Mouse (Mus musculus): ENCODE measurements around the gene Nelfb. TPM values are rescaled to one million over a fixed set of nuclear protein-coding genes. Genes with fewer than 3 reads are reported as not detected.

Gene Nelfb
- total and polyA plus RNA-seq, 2 experiments, result 18.4 to 27.5 TPM

DNA sequence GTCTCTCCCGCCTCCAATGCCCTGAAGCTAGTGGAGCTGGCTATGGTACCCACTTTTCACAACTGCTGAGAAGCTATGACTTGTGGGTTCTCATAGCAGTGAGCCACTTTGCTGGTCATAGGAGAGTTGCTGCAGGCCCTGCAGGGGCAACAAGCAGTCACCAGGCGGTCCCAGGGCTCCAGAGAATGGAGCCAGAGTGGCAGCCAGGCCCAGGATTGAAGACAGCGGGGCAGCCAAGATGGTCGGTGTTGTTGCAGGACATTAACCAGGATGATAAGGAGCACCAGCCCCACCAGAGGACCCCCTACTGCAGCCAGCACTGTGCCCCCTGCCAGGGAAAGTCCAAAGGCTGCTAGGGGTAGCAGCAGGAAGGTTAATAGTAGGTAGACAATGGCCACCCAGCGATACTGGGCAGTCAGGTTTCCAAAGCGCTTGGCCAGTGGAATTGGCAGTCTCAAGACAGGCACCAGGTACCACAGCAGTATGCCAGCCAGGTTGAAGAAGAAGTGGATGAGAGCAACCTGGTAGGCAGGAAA, 17.8 kb upstream of the Nelfb start:
- H3K4me3 ChIP-seq (ENCODE audit: insufficient read depth, low read depth, low read length), result no peak overlapping the region

DNA sequence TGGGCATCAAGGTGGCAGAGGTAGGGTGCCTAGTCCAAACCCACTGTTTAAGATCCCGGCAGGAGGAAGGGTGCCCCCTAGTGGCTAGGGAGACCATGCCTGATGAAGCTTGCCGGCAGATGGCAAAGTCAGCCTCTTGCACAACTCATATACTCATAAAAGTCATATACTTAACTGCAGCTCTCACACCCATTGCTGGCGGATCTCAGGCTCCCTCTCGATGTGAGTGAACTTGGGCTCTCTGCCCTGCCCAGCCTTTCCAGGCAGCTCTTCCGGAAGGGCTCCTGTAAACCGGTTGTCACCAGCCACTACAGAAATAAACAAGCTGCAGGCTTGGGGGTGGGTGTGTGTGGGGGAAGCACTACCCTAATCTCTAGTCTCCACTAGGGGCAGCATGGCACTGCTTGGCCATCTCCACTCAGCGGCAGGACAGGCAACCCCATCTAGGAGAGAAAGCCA, 17.2 kb upstream of the Nelfb start:
- 0% methylated on average over 7 of the region's 7 CpGs for WGBS
- TF ChIP-seq POLR2A (IDR thresholded peaks at IDR 0.05; ENCODE audit: extremely low read depth, insufficient read depth, low read length), result no peak
- peak; percentile 99 for TF ChIP-seq CTCF (IDR thresholded peaks at IDR 0.05; ENCODE audit: low read depth, low read length)

More for the DNA sequence above, 17.8 kb upstream of the Nelfb start:
- Histone ChIP-seq H3K27ac (replicated peaks; ENCODE audit: insufficient read depth, low read depth, low read length) (no peak overlapping the region), H3K79me2 (ENCODE audit: control insufficient read depth, insufficient read depth, low read length) (no peaks in the 10 kb centered on the region), H3K9ac (ENCODE audit: low read depth, low read length) (no peak overlapping the region), H3K4me1 (ENCODE audit: control insufficient read depth, insufficient read depth, low read length) (no peaks in the 10 kb centered on the region), H3K36me3 (ENCODE audit: control insufficient read depth, insufficient read depth, low read length) (no peaks in the 10 kb centered on the region), H3K27me3 (ENCODE audit: control insufficient read depth, insufficient read depth, low read length) (no peaks in the 10 kb centered on the region)
- WGBS, result 74% methylated on average over 6 of the region's 6 CpGs
- no peak for DNase-seq (ENCODE audit: extremely low read depth, low read depth, low spot score)
- TF ChIP-seq POLR2A (IDR thresholded peaks at IDR 0.05; ENCODE audit: extremely low read depth, insufficient read depth, low read length) (no peak), CTCF (IDR thresholded peaks at IDR 0.05; ENCODE audit: low read depth, low read length) (no peak)

DNA sequence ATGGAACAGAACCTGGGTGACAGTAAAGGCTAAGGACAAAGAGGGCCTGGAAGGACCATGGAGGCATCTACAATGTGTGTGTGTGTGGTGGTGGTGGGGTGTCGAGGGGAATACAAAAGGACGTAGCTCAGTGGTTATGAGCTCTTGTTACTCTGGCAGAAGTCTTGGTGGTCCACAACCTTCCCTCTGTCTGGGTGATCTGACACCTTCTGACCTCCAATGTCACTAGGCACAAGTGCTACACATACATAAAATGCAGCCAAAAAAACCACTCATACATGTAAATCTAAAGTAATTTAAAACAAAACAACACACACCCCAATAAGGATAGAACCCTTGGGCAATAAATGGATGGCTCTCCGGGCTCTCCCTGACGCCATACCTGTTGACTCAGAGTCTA, 16.1 kb upstream of the Nelfb start:
- Histone ChIP-seq H3K79me2 (ENCODE audit: control insufficient read depth, insufficient read depth, low read length) (no peaks in the 10 kb centered on the region; the same call in 1 of the 2 replicates), H3K9ac (ENCODE audit: low read depth, low read length) (no peak overlapping the region), H3K4me1 (ENCODE audit: control insufficient read depth, insufficient read depth, low read length) (no peaks in the 10 kb centered on the region), H3K27ac (replicated peaks; ENCODE audit: insufficient read depth, low read depth, low read length) (no peak overlapping the region), H3K36me3 (ENCODE audit: control insufficient read depth, insufficient read depth, low read length) (no peaks in the 10 kb centered on the region; the same call in 1 of the 2 replicates), H3K27me3 (ENCODE audit: control insufficient read depth, insufficient read depth, low read length) (no peaks in the 10 kb centered on the region), H3K4me3 (ENCODE audit: insufficient read depth, low read depth, low read length) (no peak overlapping the region)
- TF ChIP-seq POLR2A (IDR thresholded peaks at IDR 0.05; ENCODE audit: extremely low read depth, insufficient read depth, low read length), result no peak
- TF ChIP-seq CTCF (IDR thresholded peaks at IDR 0.05; ENCODE audit: low read depth, low read length), result no peak
- no peak for DNase-seq (ENCODE audit: extremely low read depth, low read depth, low spot score)
- WGBS, result 95% methylated on average over 4 of the region's 4 CpGs

More for the DNA sequence above, 17.2 kb upstream of the Nelfb start:
- H3K27me3 ChIP-seq (ENCODE audit: control insufficient read depth, insufficient read depth, low read length), result no peaks in the 10 kb centered on the region
- no peak overlapping the region for H3K9ac ChIP-seq (ENCODE audit: low read depth, low read length)
- H3K4me1 ChIP-seq (ENCODE audit: control insufficient read depth, insufficient read depth, low read length), result no peaks in the 10 kb centered on the region
- no peaks in the 10 kb centered on the region; the same call in 1 of the 2 replicates for H3K79me2 ChIP-seq (ENCODE audit: control insufficient read depth, insufficient read depth, low read length)
- peak; percentile 77 for DNase-seq (ENCODE audit: extremely low read depth, low read depth, low spot score)
- no peak overlapping the region; the same call in 1 of the 2 replicates for H3K4me3 ChIP-seq (ENCODE audit: insufficient read depth, low read depth, low read length)
- H3K27ac ChIP-seq (replicated peaks; ENCODE audit: insufficient read depth, low read depth, low read length), result no peak overlapping the region
- no peaks in the 10 kb centered on the region for H3K36me3 ChIP-seq (ENCODE audit: control insufficient read depth, insufficient read depth, low read length)

DNA sequence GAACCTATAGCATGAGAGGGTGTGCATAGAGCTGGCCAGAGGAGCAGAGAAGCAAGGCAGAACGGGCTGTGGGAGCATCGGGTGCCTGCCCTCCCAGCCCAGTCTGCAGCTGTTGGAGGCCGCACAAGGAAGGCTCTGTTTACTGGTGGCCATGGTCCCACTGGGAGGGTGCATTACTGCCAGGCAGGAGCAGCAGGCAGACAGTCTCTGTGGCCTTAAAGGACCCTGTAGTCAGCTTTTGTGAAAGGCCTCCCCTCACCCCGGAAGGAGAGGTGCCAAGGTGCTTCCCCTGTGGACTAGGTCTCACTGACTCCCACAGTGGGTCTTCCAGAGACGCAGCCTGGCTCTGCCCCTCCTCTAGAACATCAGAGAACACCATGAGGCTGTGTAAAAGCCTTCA, 15.6 kb upstream of the Nelfb start:
- Histone ChIP-seq H3K27me3 (ENCODE audit: control insufficient read depth, insufficient read depth, low read length) (no peaks in the 10 kb centered on the region), H3K4me3 (ENCODE audit: insufficient read depth, low read depth, low read length) (no peak overlapping the region), H3K27ac (replicated peaks; ENCODE audit: insufficient read depth, low read depth, low read length) (no peak overlapping the region), H3K4me1 (ENCODE audit: control insufficient read depth, insufficient read depth, low read length) (no peaks in the 10 kb centered on the region), H3K9ac (ENCODE audit: low read depth, low read length) (no peak overlapping the region), H3K79me2 (ENCODE audit: control insufficient read depth, insufficient read depth, low read length) (no peaks in the 10 kb centered on the region; the same call in 1 of the 2 replicates), H3K36me3 (ENCODE audit: control insufficient read depth, insufficient read depth, low read length) (no peaks in the 10 kb centered on the region; the same call in 1 of the 2 replicates)
- 90% methylated on average over 5 of the region's 5 CpGs for WGBS
- no peak for DNase-seq (ENCODE audit: extremely low read depth, low read depth, low spot score)
- TF ChIP-seq POLR2A (IDR thresholded peaks at IDR 0.05; ENCODE audit: extremely low read depth, insufficient read depth, low read length) (no peak), CTCF (IDR thresholded peaks at IDR 0.05; ENCODE audit: low read depth, low read length) (no peak)

DNA sequence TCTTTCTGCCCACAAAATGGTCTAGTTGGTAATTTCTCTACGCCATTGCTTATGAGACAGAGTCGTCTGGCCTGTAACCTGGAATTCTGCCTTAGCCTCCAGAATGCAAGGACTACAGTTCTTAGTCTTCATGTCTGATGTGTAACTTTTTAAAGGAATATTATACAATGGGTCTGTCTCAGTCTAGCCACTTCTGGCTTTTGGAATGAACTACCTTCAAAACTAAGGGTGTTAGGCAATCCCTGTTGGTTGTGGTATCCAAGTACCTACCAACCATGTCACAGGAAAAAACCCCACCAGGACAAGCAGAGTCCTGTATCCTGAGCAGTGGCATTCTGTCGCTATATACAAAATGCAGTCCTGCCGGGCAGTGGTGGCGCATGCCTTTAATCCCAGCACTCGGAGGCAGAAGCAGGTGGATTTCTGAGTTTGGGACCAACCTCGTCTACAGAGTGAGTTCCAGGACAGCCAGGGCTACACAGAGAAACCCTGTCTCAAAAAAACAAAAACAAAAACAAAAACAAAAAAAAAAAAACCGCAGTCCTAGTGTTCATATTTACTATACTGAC, 14.6 kb upstream of the Nelfb start:
- Histone ChIP-seq H3K27me3 (ENCODE audit: control insufficient read depth, insufficient read depth, low read length) (no peaks in the 10 kb centered on the region), H3K9ac (ENCODE audit: low read depth, low read length) (no peak overlapping the region), H3K4me1 (ENCODE audit: control insufficient read depth, insufficient read depth, low read length) (no peaks in the 10 kb centered on the region), H3K4me3 (ENCODE audit: insufficient read depth, low read depth, low read length) (no peak overlapping the region), H3K36me3 (ENCODE audit: control insufficient read depth, insufficient read depth, low read length) (no peaks in the 10 kb centered on the region; the same call in 1 of the 2 replicates), H3K27ac (replicated peaks; ENCODE audit: insufficient read depth, low read depth, low read length) (peak overlapping the region; percentile 59), H3K79me2 (ENCODE audit: control insufficient read depth, insufficient read depth, low read length) (no peaks in the 10 kb centered on the region; the same call in 1 of the 2 replicates)
- WGBS, result 83% methylated on average over 8 of the region's 8 CpGs
- TF ChIP-seq CTCF (IDR thresholded peaks at IDR 0.05; ENCODE audit: low read depth, low read length), result no peak
- no peak for DNase-seq (ENCODE audit: extremely low read depth, low read depth, low spot score)

All from liver, adult 2 months (tissue).